Mouse (Mus musculus) embryo, embryonic 11 days (tissue): ENCODE results near the gene Plcl1.
"Not testable (repeated sequence)": the region's sequence is repeated elsewhere in the genome, so short reads cannot be mapped to it uniquely, and the experiment has no call there.

Experiments
- DNase-seq: peaks from one replicate; pipeline ENCODE4 v3.0.0-alpha.2; 2015

Plcl1 gene

GRCm38 (mm10) chr1:55445043-55445688, 39.4 kb downstream of the Plcl1 start:
- DNase-seq = no peak

- no peak for DNase-seq
Measured at GRCm38 (mm10) chr1:55445689-55446044, 39.9 kb downstream of the Plcl1 start.

GRCm38 (mm10) chr1:55446273-55446672, 40.6 kb downstream of the Plcl1 start:
- no peak for DNase-seq

- no peak for DNase-seq
Measured at GRCm38 (mm10) chr1:55446876-55447275, 41.2 kb downstream of the Plcl1 start.

DNA sequence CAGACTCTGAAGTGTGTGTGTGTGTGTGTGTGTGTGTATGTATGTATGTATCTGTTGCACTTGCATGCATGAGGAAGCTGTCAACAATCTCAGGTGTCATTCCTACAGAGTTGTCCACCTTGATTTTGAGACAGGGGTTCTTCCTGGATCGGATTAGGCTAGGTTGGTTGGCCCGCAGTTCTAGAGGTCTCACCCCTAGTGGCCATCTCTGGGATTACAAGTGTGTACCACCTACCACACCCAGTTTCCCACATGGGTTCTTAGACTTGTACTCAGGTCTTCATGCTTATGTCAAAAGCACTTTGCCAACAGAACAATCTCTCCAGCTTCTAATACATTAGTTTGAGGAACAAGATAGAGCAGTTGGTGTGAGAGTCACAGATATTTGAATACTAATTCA, 41.9 kb downstream of the Plcl1 start:
- peak; percentile 8 for DNase-seq

DNA sequence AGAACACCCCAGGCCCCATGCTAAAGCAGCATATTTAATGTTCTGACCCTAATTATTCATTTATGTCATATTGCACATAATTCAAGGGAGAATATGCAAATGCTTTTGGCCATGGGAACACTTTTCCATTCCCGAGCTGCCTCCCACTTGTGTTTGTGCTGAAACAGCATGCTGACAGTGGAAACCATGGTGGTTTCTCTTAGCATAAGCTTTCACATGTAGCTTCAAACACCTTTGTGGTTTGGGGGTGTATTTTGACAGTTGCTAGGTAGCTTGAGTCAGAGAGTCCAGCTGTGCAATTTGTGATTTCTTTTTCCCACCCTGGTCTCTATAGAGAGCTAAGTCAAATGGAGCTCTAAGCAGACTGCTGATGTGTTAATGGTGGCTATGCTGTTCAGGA, 42.4 kb downstream of the Plcl1 start:
- DNase-seq = no peak

- no peak for DNase-seq
Measured at GRCm38 (mm10) chr1:55449779-55450178, 44.1 kb downstream of the Plcl1 start.

DNA sequence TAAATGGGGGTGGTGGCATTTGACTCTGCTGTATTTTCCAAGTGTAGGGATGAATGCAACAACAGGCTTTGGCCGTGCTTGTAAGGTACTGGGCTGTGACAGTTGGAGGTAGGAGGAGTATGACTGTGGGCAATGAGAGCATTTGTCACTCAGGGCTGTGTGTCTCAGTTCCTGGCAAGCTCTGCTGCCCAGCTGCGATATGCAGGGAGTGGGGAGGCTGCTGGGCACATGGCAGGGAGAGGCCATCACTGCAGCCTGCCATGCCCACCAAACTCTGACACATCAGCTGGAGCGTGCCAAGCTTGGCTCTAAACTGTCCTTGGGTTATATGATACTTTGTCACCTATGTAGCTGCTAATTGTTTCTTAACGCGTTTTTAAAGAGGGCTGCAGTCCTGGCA, 48.4 kb downstream of the Plcl1 start:
- DNase-seq = no peak

- DNase-seq = no peak
Measured at GRCm38 (mm10) chr1:55462301-55462700, 56.6 kb downstream of the Plcl1 start.

GRCm38 (mm10) chr1:55473756-55474155, 68.0 kb downstream of the Plcl1 start:
- DNase-seq = no peak

GRCm38 (mm10) chr1:55474976-55475375, 69.3 kb downstream of the Plcl1 start:
- DNase-seq = no peak

GRCm38 (mm10) chr1:55487371-55487770, 81.7 kb downstream of the Plcl1 start:
- not testable (repeated sequence) for DNase-seq

- DNase-seq = no peak
Measured at GRCm38 (mm10) chr1:55488261-55488660, 82.5 kb downstream of the Plcl1 start.

DNA sequence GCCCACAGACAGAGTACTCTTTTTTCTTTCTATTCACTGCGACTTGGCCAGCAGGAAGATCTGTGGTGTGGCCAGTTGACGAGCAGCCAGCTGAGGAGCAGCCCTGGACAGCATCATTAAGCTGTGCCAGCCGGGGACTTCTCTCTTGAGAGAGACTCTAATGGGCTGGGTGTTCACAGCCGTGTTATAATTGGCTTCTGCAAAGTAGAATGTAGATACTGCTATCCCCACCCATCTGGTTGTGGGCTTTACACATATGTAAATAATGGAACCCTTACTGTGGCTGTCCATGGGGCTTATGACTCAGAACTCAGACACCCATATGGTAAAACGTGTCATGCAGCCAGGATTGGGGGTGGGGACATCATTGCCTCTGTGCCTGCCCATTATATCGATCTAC, 83.6 kb downstream of the Plcl1 start:
- no peak for DNase-seq

- no peak for DNase-seq
Measured at GRCm38 (mm10) chr1:55499872-55500271, 94.2 kb downstream of the Plcl1 start.

DNA sequence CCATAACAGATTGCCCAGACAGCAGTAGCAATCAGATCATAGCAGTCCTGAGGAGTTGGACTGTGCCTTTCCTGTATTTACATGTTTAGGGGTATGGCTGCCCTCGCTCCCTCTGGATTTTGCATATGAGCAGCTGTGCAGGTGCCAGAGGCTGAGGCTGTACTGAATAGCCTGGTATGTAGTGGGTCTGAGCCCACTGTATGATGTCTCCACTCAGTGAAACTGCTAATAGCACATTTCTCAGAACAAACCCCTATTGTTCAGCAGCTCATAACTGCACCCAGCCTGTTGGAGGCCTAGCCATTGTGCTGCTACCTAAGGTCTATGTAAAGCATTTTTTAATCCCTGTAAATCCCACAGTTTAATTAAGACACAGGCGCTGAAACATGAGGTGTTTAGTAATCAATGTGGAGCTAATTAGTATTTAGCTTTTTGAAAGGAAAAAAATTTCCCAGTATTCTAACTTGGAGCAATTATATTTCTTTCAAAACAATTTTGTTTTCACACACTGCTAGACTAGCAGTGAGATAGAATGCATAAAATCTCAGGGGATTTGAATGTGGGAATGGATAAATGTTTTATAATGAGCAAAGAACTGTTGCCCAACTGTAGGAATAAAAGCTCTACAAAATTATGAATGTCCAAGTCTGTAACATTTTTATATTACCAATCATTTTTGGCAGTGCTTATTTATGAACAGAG, 95.4 kb downstream of the Plcl1 start:
- peak; percentile 6 for DNase-seq

GRCm38 (mm10) chr1:55505811-55506210, 100.1 kb downstream of the Plcl1 start:
- DNase-seq = no peak

DNA sequence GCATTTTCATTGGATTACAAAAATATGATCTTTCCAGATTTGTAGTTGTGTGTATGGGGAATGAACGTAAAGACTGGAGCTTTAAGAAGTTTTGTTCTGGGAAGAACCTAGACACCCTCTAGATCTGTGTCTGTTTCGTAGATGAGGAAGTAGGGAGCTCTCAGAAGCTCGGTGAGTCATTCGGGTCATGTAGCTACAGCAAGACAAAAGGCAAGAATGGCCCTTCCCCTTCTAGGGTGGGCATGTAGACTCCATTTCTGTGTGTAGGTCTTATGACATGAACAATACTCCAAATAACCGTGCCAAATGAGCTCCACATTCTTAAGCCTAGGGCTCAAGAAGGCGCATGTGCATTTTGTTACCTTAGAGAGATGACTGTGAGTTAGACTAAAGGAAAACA, 101.3 kb downstream of the Plcl1 start:
- DNase-seq = no peak

- DNase-seq = no peak
Measured at GRCm38 (mm10) chr1:55509587-55509986, 103.9 kb downstream of the Plcl1 start.

- no peak for DNase-seq
Measured at GRCm38 (mm10) chr1:55512165-55512564, 106.4 kb downstream of the Plcl1 start.

DNA sequence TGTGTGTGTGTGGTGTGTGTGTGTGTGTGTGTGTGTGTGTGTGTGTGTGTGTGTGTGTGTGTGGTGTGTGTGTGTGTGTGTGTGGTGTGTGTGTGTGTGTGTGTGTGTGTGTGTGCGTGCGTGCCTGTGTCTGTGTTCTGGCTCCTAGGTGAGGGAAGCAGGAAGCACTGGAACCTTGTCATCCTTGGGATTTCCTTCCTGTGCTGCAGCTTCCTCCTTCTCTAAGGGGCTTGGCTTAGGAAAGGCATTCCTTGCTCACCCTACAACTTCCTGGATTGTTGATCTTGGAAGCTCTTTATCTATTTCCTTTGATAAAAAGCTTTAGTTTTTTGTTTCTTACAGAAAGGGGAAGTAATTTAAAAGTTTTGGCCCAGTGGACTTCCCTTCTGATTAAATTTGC, 107.1 kb downstream of the Plcl1 start:
- not testable (repeated sequence) for DNase-seq

DNA sequence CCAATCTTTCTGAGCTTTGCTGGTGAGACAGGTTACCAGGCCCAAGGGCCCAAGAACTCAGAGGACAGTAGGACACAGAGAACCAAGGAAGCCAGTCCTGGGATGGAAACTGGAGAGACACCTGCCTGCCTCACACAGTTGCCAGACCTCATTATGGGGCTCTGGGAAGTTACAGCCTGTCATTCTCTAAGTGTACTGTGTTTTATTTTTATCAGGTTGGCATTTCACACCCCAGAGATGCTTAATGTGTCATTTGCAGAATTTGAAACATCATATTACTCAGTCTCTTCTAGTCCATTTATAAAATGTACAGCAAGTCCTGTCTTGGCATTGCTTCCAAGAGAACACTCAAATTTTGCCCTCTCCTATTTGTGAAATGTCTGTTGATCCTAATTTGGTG, 111.5 kb downstream of the Plcl1 start:
- DNase-seq = no peak

- DNase-seq = no peak
Measured at GRCm38 (mm10) chr1:55523966-55524365, 118.2 kb downstream of the Plcl1 start.

GRCm38 (mm10) chr1:55525100-55525499, 119.4 kb downstream of the Plcl1 start:
- DNase-seq = no peak

GRCm38 (mm10) chr1:55525748-55526147, 120.0 kb downstream of the Plcl1 start:
- no peak for DNase-seq
